Mouse (Mus musculus) left cerebral cortex, adult 9 months (tissue): ENCODE data around the gene Strap.

Source experiments
- DNase-seq, 2 experiments: peaks; one replicate each; pipeline ENCODE4 v3.0.0; 2022; ENCODE audit warnings: low spot score in 2 of 2

Strap gene

GRCm38 (mm10) chr6:137776981-137777380, 42.1 kb downstream of the Strap start:
- DNase-seq: no peak

GRCm38 (mm10) chr6:137783899-137784637, 49.2 kb downstream of the Strap start:
- DNase-seq: no peak

GRCm38 (mm10) chr6:137788976-137789590, 54.2 kb downstream of the Strap start:
- DNase-seq: no peak

GRCm38 (mm10) chr6:137789658-137790057, 54.8 kb downstream of the Strap start:
- DNase-seq: no peak

- DNase-seq: no peak
Measured at GRCm38 (mm10) chr6:137795494-137795893, 60.6 kb downstream of the Strap start.

- peak in 1 of 2 experiments; percentile 44 for DNase-seq
Measured at GRCm38 (mm10) chr6:137796596-137797567, 62.0 kb downstream of the Strap start.

GRCm38 (mm10) chr6:137799253-137799652, 64.4 kb downstream of the Strap start:
- no peak for DNase-seq
